Mouse (Mus musculus): ENCODE data around the gene Col1a2.

Col1a2 gene

DNA sequence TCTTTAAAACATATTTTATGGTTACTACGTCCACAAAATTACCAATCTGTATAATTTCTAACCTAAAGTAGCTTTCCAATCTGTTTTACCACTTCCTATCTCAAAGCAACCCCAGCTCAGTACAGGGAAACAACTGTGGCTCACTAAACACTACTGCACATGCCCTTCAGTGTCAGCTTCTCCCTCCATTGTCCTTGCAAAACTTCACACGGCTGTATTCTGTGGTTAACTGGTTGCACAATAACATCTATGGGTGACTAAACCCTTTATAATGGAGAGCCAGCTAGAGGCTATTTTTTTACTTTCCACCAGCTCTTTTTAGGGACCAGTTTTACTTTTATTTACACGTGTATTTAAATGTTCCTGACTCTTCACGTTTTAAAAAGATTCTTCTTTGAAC lies 83.3 kb downstream of the Col1a2 start:
- DNase-seq (ENCODE audit: low read depth, low spot score) = no peak

DNA sequence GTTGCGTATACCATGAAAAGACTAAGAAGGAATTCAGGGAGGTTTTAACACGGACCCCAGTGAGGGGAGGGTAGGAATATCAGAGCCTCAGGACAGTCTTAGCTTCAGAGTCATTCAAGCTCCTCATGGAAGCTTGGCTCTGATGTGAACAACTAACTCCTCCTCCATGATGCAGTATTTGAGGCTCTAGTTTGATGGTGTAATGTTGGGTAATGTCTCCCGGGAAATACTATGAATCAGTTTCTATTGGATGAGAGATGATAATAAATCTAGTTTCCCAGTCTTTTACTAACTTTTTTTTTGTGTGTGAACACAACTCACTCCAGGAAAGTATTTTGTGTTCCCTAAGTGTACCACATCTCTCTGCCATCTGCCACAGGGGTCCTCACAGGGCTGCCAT lies 84.1 kb downstream of the Col1a2 start:
- no peak for DNase-seq (ENCODE audit: low read depth, low spot score)

DNA sequence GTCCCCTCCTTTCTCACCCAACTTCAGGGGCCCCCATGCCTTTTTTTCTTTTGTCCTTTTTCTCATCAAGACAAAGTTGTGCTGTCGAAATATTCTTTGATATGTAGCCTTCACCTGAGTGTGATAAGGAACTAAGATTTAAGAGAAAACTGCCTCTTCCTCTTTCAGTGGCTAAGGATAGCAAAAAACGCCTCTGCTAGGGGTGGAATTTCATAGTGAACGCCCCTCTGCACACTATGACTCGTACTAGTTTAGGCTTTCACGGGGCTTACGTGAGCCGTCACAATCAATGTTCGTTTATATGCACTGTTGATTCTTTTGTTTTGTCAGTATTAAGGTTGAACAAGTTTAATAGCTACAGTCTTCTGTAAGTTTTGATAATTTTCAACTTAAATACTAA lies 85.5 kb downstream of the Col1a2 start:
- no peak for DNase-seq (ENCODE audit: low read depth, low spot score)

Measured in skeletal muscle tissue, adult 2 months (tissue).